Mouse (Mus musculus): Measurements from ENCODE around the gene Rlbp1. TPM values are rescaled to one million over a fixed set of nuclear protein-coding genes. Genes with fewer than 3 reads are reported as not detected.

The Rlbp1 gene
- polyA plus RNA-seq, 1 experiment from 2014 or later = 0.28 TPM

DNA sequence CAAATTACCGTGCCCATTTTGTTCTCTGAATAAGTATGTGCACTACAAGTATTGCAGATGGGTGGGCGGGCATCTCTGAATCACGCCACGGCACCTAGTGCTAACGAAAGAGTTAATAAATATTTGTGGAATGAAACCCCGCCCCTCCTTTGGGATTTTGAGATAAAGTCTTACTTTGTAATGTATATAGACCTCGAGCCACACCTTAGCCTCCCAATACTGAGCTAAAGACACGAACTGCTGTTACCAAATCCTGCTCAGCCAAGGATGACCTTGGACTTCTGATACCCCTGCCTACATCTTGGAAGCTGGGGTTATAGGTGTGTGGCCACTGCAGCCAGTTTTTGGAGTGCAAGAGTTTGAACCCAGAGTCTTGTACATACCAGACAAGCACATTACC, 11.6 kb upstream of the Rlbp1 start:
- Histone ChIP-seq H3K27me3 (replicated peaks; ENCODE audit: control insufficient read depth, insufficient read depth, low read length) (no peaks in the 10 kb centered on the region), H3K4me3 (ENCODE audit: low read depth, low read length) (no peak overlapping the region), H3K4me2 (ENCODE audit: low read length) (no peak overlapping the region), H3K9ac (ENCODE audit: low read length) (no peak overlapping the region), H3K36me3 (ENCODE audit: control insufficient read depth, insufficient read depth, low read length) (no peaks in the 10 kb centered on the region), H3K27ac (ENCODE audit: low read depth) (no peak overlapping the region), H3K4me1 (replicated peaks; ENCODE audit: control insufficient read depth, insufficient read depth, low read length) (no peaks in the 10 kb centered on the region), H3K9me3 (ENCODE audit: control insufficient read depth, low read length) (no peaks in the 10 kb centered on the region)
- no peak for ATAC-seq (replicated peaks; ENCODE audit: low FRiP score, low TSS enrichment, low read depth)
- 73% methylated on average over 8 of the region's 8 CpGs for WGBS
- no peak for DNase-seq (ENCODE audit: low spot score)

DNA sequence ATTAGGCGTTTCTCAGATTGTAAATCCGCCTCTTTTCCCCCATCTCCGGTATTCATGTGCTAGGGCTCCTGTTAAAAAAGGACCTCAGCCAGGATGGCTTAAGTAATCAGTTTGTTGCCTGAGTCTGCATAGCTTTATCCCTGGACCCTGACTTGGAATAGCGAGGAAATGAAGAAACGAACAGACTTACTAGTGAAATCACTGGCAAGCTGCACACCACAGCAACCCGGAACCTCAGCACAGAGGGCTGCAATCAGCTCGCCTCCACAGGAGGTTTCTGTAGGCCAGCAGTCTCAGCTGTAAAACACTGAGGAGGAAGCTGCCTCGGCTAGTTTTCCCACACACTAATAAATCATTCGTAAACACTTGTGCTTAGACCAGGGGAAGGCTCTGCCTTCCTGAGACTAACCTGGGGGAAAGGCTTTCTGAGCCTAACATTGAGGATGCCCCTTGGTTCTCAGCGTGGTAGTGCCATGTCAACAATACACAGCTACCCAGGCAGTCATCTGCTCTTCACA, 10.7 kb upstream of the Rlbp1 start:
- no peak overlapping the region for H3K4me3 ChIP-seq (ENCODE audit: low read depth, low read length)
- WGBS = 45% methylated on average over 10 of the region's 10 CpGs
- H3K9ac ChIP-seq (ENCODE audit: low read length) = no peak overlapping the region
- H3K4me2 ChIP-seq (ENCODE audit: low read length) = no peak overlapping the region
- no peak for DNase-seq (ENCODE audit: low spot score)
- H3K27me3 ChIP-seq (replicated peaks; ENCODE audit: control insufficient read depth, insufficient read depth, low read length) = no peaks in the 10 kb centered on the region
- H3K27ac ChIP-seq (ENCODE audit: low read depth) = no peak overlapping the region
- ATAC-seq (replicated peaks; ENCODE audit: low FRiP score, low TSS enrichment, low read depth) = no peak
- 0 out of 2 replicates have a peak, but pooled peaks cover 5% of the 10 kb centered on the region for H3K4me1 ChIP-seq (replicated peaks; ENCODE audit: control insufficient read depth, insufficient read depth, low read length)
- H3K9me3 ChIP-seq (ENCODE audit: control insufficient read depth, low read length) = no peaks in the 10 kb centered on the region
- no peaks in the 10 kb centered on the region for H3K36me3 ChIP-seq (ENCODE audit: control insufficient read depth, insufficient read depth, low read length)

DNA sequence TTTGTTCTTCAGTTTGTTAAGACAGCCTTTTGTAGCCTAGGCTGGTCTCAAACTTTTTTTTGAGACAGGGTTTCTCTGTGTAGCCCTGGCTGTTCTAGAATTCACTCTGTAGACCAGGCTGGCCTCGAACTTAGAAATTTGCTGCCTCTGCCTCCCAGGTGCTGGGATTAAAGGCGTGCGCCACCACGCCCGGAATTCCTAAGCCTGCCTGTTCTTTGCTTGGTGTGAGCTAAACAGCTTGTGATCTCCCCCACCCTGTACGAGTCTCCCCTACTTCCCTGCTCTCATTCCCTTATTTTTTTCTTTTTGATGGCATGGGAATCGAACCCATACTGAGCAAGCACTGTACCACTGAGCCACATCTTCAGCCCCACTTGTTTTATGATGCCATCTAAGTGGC, 8.3 kb upstream of the Rlbp1 start:
- Histone ChIP-seq H3K4me1 (replicated peaks; ENCODE audit: control insufficient read depth, insufficient read depth, low read length) (0 out of 2 replicates have a peak, but pooled peaks cover 5% of the 10 kb centered on the region), H3K27ac (ENCODE audit: low read depth) (no peak overlapping the region), H3K9ac (ENCODE audit: low read length) (no peak overlapping the region), H3K4me3 (ENCODE audit: low read depth, low read length) (no peak overlapping the region), H3K36me3 (ENCODE audit: control insufficient read depth, insufficient read depth, low read length) (no peaks in the 10 kb centered on the region), H3K9me3 (ENCODE audit: control insufficient read depth, low read length) (no peaks in the 10 kb centered on the region), H3K4me2 (ENCODE audit: low read length) (no peak overlapping the region), H3K27me3 (replicated peaks; ENCODE audit: control insufficient read depth, insufficient read depth, low read length) (no peaks in the 10 kb centered on the region)
- 86% methylated on average over 7 of the region's 7 CpGs for WGBS
- ATAC-seq (replicated peaks; ENCODE audit: low FRiP score, low TSS enrichment, low read depth) = no peak
- DNase-seq (ENCODE audit: low spot score) = no peak

DNA sequence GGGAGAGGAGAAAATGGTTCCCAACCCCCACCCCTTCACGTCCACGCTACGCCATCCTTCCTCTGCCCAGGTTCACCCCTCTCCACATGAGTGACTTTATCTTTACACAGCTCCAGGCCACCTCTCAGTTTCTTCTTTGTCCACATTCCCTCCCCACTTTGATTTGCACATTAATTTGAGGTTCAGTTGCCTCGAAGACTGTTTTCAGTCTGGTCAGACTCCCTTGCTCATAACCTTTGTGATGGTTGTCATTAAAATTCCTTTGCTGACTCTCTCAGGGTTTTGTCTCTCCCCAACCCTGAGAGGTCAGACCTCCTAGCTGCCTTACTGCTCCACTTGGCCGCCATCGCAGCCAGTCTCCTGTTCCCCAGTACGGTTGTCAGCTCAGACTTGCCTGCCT, 7.8 kb upstream of the Rlbp1 start:
- no peak overlapping the region for H3K4me3 ChIP-seq (ENCODE audit: low read depth, low read length)

DNA sequence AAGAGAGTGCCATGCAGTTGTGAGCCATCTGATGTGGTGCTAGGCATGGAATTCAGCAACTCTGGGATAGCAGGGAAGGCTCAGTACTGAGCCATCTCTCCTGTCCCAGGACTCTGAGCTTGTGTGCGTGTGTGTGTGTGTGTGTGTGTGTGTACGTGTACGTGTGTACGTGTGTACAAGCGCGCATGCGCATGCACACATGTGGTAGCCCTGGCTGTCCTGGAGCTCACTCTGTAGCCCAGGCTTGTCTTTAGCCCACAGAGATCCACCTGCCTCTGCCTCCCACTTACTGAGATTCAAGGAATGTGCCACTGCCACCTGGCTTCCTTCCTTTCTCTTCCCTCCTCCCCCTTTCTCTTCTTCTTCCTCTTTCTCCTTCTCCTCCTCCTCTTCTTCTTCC, 7.1 kb upstream of the Rlbp1 start:
- H3K9me3 ChIP-seq (ENCODE audit: control insufficient read depth, low read length) = no peaks in the 10 kb centered on the region
- H3K4me1 ChIP-seq (replicated peaks; ENCODE audit: control insufficient read depth, insufficient read depth, low read length) = 0 out of 2 replicates have a peak, but pooled peaks cover 5% of the 10 kb centered on the region
- H3K36me3 ChIP-seq (ENCODE audit: control insufficient read depth, insufficient read depth, low read length) = no peaks in the 10 kb centered on the region
- DNase-seq (ENCODE audit: low spot score) (no peak), ATAC-seq (replicated peaks; ENCODE audit: low FRiP score, low TSS enrichment, low read depth) (no peak)
- no peak overlapping the region for H3K4me3 ChIP-seq (ENCODE audit: low read depth, low read length)
- no peak overlapping the region for H3K27ac ChIP-seq (ENCODE audit: low read depth)
- no peaks in the 10 kb centered on the region for H3K27me3 ChIP-seq (replicated peaks; ENCODE audit: control insufficient read depth, insufficient read depth, low read length)
- no peak overlapping the region for H3K9ac ChIP-seq (ENCODE audit: low read length)
- no peak overlapping the region for H3K4me2 ChIP-seq (ENCODE audit: low read length)
- WGBS = 97% methylated on average over 7 of the region's 7 CpGs

More for the DNA sequence above, 7.8 kb upstream of the Rlbp1 start:
- Histone ChIP-seq H3K4me2 (ENCODE audit: low read length) (no peak overlapping the region), H3K9ac (ENCODE audit: low read length) (no peak overlapping the region), H3K4me1 (replicated peaks; ENCODE audit: control insufficient read depth, insufficient read depth, low read length) (0 out of 2 replicates have a peak, but pooled peaks cover 5% of the 10 kb centered on the region), H3K36me3 (ENCODE audit: control insufficient read depth, insufficient read depth, low read length) (no peaks in the 10 kb centered on the region), H3K27ac (ENCODE audit: low read depth) (no peak overlapping the region), H3K9me3 (ENCODE audit: control insufficient read depth, low read length) (no peaks in the 10 kb centered on the region), H3K27me3 (replicated peaks; ENCODE audit: control insufficient read depth, insufficient read depth, low read length) (no peaks in the 10 kb centered on the region)
- ATAC-seq (replicated peaks; ENCODE audit: low FRiP score, low TSS enrichment, low read depth) (no peak), DNase-seq (ENCODE audit: low spot score) (no peak)
- WGBS = 77% methylated on average over 7 of the region's 7 CpGs

DNA sequence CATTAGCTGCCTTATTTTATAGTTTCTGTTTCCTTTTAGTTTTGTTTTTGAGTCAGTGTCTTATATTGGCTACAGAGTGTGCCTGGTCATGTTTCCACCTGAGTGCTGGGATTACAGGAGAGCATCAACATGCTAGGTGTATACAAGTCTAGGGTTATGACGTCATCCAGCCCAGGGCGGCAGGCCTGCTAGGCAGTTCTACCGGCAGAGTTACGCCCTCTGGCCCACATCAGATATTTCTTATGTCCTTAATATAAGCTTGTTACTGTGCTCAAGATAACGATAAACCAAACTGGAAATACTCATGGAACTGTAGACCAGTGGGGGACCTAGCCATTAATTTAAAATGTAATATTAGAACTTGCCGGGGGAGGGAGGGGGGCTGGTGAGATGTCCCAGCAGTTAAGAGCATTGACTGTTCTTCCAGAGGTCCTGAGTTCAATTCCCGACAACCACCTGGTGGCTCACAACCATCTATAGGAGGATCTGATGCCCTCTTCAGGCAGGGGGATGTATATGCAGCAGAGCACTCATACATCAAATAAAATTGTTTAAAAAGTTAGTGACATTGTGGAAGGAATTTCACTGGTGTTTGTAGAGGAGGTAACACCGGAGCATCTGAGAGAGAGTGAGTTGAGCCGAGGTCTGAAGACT, 6.1 kb upstream of the Rlbp1 start:
- DNase-seq (ENCODE audit: low spot score) (no peak), ATAC-seq (replicated peaks; ENCODE audit: low FRiP score, low TSS enrichment, low read depth) (no peak)
- Histone ChIP-seq H3K4me3 (ENCODE audit: low read depth, low read length) (peak overlapping the region; percentile 68), H3K27me3 (replicated peaks; ENCODE audit: control insufficient read depth, insufficient read depth, low read length) (no peaks in the 10 kb centered on the region), H3K36me3 (ENCODE audit: control insufficient read depth, insufficient read depth, low read length) (no peaks in the 10 kb centered on the region), H3K9me3 (ENCODE audit: control insufficient read depth, low read length) (no peaks in the 10 kb centered on the region), H3K4me2 (ENCODE audit: low read length) (peak overlapping the region; percentile 85), H3K9ac (ENCODE audit: low read length) (peak overlapping the region; percentile 63; the same call in 1 of the 2 replicates), H3K4me1 (replicated peaks; ENCODE audit: control insufficient read depth, insufficient read depth, low read length) (0 out of 2 replicates have a peak, but pooled peaks cover 5% of the 10 kb centered on the region), H3K27ac (ENCODE audit: low read depth) (peak overlapping the region; percentile 85; the same call in 1 of the 2 replicates)
- 50% methylated on average over 9 of the region's 9 CpGs for WGBS

DNA sequence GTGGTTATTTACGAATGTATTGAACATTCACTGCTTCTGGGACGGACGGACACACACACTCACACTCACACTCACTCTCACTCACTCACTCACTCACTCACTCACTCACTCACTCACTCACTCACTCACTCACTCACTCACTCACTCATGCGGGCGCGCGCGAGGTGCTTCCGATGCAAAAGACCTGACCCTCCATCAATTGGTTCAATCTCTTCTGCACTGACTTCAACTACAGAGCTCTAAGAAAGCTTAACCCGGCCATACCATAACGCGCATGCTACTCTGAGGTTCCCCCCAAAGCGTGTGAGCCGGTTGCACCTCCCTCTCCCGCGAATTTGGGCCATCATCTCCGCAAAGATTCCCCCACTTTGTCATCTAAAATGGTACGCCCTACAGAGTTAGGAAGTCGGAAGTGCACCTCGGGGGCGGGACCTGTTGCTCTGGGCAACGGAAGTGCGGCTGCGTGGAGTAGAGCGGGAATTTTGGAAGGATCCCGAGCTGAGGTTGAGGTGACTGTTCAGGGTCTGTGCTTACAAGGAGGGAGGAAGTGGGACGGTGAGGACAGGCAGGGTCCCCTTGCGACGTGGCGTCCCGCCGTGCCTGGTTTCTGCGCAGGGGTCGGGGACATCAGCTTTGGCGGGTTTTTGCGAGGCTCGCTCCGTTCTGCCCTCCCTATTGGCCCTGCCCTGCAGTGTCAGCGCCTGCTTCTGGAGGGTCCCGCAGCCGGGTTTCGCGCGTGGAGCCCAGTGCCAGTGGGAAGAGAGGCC, 5.2 kb upstream of the Rlbp1 start, which contains the start of gene Fanci:
TSS of gene Fanci (plus strand) at position 47 of the 767 bp plus-strand sequence.
- DNase-seq (ENCODE audit: low spot score) = peak; percentile 99
- H3K4me1 ChIP-seq (replicated peaks; ENCODE audit: control insufficient read depth, insufficient read depth, low read length) = peaks cover 5% of the 10 kb centered on the region; the same call in 1 of the 2 replicates
- H3K9me3 ChIP-seq (ENCODE audit: control insufficient read depth, low read length) = no peaks in the 10 kb centered on the region
- H3K27ac ChIP-seq (ENCODE audit: low read depth) = peak within 1 kb of the TSS; percentile 85; the same call in 1 of the 2 replicates
- peak; percentile 94 for ATAC-seq (replicated peaks; ENCODE audit: low FRiP score, low TSS enrichment, low read depth)
- H3K4me2 ChIP-seq (ENCODE audit: low read length) = peak within 1 kb of the TSS; percentile 85
- H3K9ac ChIP-seq (ENCODE audit: low read length) = peak within 1 kb of the TSS; percentile 63
- no peaks in the 10 kb centered on the region for H3K36me3 ChIP-seq (ENCODE audit: control insufficient read depth, insufficient read depth, low read length)
- H3K4me3 ChIP-seq (ENCODE audit: low read depth, low read length) = peak within 1 kb of the TSS; percentile 68
- H3K27me3 ChIP-seq (replicated peaks; ENCODE audit: control insufficient read depth, insufficient read depth, low read length) = no peaks in the 10 kb centered on the region
- under 1% methylated on average over 44 of the region's 44 CpGs for WGBS

DNA sequence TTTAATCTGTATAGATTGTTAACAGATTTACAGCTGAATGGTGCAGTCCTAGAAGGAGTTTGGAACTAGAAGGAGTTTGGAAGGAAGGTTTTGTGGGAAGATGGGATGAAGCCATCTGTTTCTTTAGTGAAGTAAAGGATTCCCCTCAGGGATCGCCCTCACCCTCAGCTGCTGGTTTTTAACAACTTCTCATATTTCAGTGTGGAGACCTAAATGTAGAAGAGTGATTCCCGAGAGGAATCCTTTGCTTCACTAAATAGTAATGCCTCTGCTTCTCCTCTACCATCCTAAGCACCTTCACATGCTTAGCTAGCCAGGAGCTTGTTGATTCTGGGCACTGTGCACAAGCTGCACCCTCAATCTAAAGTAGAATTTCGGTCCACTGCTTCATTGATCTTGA, 4.6 kb upstream of the Rlbp1 start:
- Histone ChIP-seq H3K4me2 (ENCODE audit: low read length) (peak overlapping the region; percentile 85), H3K9me3 (ENCODE audit: control insufficient read depth, low read length) (no peaks in the 10 kb centered on the region), H3K27ac (ENCODE audit: low read depth) (peak overlapping the region; percentile 85; the same call in 1 of the 2 replicates), H3K4me3 (ENCODE audit: low read depth, low read length) (peak overlapping the region; percentile 68), H3K9ac (ENCODE audit: low read length) (peak overlapping the region; percentile 63), H3K4me1 (replicated peaks; ENCODE audit: control insufficient read depth, insufficient read depth, low read length) (peaks cover 5% of the 10 kb centered on the region; the same call in 1 of the 2 replicates), H3K27me3 (replicated peaks; ENCODE audit: control insufficient read depth, insufficient read depth, low read length) (no peaks in the 10 kb centered on the region), H3K36me3 (ENCODE audit: control insufficient read depth, insufficient read depth, low read length) (no peaks in the 10 kb centered on the region)
- 0% methylated on average over 3 of the region's 3 CpGs for WGBS
- no peak for ATAC-seq (replicated peaks; ENCODE audit: low FRiP score, low TSS enrichment, low read depth)
- no peak for DNase-seq (ENCODE audit: low spot score)

All from intestine, embryonic 14.5 days (tissue).